Mouse (Mus musculus) liver, adult 2 months (tissue): ENCODE measurements around the gene Olfr211.

Source experiments
- CTCF ChIP-seq: fragments of 200-500 bp; IDR thresholded peaks from 2 replicates; pipeline ENCODE4 v1.5.1; 2011; ENCODE audit warnings: low read depth, low read length, control low read depth
- POLR2A ChIP-seq: fragments of 200-500 bp; IDR thresholded peaks from 2 replicates; pipeline ENCODE4 v1.6.1; 2011; ENCODE audit warnings: low read length, control low read depth; ENCODE audit not compliant: insufficient read depth; ENCODE audit errors: extremely low read depth

DNA sequence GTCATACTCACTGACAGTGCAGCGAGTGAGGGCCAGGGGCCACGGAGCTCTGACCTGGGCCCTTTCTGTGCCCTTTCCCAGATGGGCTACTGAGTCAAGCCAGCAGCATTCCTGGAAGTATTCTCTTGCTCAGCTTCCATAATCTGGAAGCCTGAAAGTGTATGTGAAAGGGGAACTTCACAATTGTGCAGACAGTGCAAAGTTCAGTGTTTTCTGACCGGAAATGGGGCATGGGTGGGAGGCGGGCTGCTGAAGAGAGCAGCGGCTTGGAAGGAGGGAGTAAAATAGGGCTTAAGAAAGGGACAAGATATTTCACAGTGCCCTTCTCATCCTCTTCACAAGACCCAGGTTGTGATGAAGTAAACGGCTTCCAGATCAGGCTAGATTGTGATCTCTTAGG lies 49.4 kb upstream of the Olfr211 start:
- no peak for TF ChIP-seq CTCF
- no peak for TF ChIP-seq POLR2A
